Mouse (Mus musculus) left cerebral cortex, adult 11 months (tissue): ENCODE results near the gene St6galnac3.

Experiments used
- DNase-seq: peaks from one replicate; pipeline ENCODE4 v3.0.0; 2022; ENCODE audit warnings: low spot score

Gene St6galnac3

DNA sequence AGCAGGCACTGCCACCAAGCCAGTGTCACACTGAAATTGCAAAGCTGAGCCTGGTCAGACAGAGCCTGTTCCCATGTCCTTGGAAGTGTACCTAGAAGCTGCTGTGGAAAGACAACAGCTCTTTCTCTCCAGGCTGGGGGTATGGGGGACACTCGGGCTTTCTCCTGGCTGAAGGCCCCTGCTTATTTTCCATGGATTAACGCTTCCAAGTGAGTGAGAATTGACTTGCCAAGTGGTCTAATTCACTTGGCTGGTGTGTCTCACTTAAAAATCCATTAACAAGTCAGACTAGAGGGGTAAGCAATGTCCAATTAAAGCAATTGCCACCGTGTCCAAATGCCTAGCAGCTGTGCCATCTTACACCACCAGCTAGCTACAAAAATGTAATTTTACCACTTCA lies 140.1 kb downstream of the St6galnac3 start:
- DNase-seq = no peak

DNA sequence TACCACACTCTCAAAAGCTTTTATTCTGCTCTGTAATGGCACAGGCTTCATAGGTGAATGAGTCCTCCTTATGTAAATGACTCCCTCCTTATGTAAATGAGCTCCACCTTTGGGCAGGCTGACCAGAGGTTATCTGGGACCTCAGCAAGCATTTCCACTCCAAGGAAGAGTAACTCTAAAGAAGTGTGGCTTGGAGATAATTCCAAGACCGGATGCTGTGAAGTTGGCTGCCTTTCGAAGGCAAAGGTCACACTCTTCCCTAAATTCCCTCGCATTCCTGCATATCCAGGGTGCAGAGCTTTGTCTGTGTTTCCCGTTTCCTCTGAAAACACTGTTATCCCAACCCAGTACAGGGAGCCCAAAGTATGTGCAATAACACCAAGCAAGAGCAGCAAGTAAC lies 142.9 kb downstream of the St6galnac3 start:
- no peak for DNase-seq

DNA sequence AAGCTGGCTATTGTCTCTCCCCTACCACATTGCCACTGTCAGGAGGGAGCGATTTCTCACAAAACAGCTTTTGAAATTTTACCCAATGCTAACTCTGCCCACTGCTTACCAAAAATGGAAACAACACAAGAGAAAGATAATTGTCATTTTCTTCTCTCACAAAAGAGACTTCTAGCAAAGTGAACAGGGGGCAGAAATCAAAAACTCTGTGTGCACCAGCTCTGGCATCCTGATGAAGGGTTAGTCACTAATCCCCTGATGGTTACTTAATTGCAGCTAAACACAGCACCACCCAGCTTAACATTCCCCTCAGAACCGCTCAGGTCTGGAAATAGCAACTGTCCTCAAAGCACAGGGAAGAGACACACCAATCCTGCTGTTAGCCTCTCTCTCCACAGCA lies 144.3 kb downstream of the St6galnac3 start:
- DNase-seq = peak; percentile 44

DNA sequence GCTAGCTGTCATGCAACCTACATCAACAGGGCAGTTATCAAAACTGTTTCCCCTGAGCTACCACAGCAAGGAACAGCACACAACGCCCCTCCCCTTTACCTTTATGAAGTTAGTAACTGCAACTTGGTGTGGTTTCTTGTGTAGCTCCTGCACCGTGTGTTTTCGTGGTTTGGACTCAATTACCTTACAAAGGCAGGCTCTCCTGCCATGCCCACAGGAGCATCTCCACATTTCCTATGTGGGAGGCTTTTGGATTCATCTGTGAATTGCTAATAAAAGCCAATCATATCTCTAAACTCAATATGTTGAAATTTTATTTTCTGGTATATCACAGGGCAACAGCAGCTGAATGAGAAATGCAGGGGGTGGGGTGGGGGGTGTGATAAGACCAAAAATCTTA lies 144.8 kb downstream of the St6galnac3 start:
- no peak for DNase-seq

DNA sequence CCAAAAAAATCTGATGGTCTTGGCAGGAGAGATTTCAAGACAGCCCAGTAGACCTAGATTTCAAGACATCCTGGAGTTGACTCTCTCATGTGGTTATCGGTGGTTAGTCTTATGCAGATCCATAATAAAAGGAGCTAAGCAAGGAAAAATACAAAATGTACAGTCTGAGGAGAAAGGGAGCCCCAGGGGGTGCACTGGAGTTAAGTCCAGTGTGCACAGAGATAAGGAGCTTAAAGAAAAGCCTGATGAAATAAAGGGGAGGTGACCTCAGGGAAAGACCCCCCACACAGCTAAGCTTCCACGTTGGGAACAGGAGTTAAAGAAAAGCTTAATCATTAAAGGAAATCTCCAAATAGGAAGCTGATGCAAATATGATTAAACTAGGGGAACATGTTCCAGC lies 147.7 kb downstream of the St6galnac3 start:
- no peak for DNase-seq

DNA sequence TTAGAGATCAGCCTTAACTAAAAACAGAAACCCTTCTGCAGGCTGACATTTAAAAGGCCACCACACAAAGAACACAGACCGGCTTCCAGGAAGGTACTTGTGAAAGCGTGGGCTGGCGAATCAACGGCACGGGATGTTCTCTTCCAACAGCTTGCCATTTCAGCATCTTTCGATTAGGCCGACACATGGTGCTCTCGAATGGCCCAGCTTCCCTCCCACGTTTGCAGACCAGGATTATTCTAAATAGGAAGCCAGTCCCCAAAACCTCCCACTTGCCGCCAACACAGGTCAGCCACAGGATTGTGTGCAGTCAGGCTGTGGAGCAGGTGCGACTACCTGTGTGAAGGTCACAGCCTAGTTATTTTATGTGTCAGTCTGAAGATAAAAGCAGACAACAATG lies 153.8 kb downstream of the St6galnac3 start:
- peak; percentile 57 for DNase-seq

DNA sequence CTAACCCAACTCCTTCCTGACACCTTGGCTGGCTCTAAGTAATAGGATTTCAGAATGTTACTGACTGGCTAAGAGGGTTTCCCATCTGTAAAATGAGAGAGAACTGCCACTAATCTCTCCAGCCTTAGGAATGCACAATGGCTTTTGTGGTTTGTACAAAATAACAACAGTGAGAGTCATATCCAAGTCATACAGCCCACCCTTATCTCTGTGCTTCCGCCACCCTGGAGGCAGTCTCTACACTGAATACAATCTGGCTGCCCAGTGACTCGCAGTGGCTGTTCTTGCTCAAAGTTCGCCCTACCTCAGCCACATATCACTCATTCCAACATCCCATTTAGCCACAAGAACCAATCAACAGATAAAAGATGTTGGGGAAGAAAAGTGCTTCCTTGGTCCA lies 156.2 kb downstream of the St6galnac3 start:
- no peak for DNase-seq

DNA sequence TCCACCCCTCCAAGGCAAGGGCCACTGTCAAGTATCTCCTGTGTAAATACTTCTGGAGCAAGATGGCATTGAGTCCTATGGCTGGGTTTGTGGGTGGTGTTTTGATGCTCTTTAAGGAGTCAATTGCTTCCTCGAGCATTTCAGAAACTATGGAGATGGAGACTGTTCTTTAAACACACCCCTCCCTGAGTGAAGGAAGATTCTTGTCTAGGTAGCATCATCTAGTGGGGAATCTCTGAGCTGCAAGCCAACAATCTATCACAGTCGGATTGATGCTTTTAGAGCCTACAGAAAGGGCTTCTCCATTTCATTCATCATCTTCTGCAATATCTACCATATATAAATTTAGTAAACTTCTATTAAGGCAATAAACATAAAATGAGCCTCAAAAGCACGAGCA lies 157.1 kb downstream of the St6galnac3 start:
- DNase-seq = no peak

DNA sequence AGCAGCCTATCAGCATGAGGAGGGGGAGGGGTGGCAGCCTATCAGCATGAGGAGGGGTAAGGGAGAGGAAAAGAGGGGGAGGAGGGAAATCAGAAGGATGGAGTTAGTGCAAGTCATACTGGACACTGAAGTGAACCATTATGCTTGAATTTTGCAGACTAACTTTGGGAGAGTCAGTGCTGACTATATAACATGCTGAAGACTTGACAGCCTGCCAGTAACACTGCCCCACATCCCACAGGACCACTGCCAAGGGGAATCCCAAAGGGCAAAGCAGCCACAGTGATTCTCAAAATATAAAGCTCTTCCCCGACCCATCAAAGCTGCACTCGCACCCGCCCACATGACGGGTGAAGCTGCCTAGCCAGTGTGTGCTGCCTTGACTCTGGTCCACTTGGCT lies 157.5 kb downstream of the St6galnac3 start:
- DNase-seq = no peak

DNA sequence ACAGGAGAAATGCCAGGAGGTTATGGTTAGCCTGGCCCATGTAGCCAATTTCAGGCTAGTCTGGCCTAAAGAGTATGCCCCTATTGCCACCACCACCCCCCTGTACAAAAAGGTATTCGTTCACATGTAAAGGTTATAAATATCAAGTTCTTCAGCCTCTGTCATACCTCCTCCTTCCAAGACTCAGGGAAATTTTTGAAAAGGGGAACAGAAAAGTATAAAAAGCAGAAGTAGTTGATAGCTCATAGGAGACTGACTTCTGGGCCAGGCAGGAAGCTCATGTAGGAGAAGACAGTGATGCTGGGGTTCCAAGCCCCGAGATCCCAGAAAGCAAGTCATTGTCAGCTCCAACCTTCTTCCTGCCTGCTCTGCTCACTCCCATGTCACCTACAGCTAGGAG lies 158.9 kb downstream of the St6galnac3 start:
- DNase-seq = no peak

DNA sequence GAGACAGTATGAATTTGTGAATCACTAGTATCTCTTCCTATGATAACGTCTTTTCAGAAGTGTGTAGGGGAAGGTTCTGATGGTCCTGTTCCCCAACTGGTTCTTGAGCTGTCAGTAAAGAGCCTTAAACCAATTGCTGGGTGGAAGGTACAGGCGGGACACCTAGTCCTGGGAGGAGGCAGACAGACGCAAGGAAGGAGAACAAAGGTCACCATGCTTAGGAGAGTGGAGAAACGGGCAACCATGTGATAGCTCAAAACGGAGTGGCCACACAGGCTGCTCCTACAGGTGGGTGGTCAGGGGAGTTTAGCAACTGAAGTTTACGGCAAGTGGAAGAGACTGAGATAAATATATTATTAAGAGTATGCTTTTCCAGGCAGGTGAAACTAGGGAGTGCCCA lies 164.1 kb downstream of the St6galnac3 start:
- no peak for DNase-seq

DNA sequence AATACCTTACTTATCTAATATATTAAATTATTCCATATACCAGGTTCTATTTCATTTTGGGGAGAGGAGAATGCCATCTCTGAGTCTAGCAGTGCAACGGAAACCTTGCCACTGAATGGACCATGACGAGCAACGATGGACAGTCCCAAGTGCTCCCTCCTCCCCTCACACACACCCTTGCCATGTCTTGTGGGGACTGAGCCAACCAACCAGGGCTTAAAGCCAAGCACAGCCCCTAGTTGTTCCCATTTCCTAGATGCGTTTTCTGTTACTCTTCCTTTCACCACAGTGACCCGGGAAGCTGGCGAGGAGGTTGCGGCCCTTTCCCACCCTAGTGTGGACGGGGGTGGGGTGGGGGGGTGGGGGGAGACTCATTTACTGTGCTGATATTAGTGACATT lies 165.4 kb downstream of the St6galnac3 start:
- DNase-seq = no peak

DNA sequence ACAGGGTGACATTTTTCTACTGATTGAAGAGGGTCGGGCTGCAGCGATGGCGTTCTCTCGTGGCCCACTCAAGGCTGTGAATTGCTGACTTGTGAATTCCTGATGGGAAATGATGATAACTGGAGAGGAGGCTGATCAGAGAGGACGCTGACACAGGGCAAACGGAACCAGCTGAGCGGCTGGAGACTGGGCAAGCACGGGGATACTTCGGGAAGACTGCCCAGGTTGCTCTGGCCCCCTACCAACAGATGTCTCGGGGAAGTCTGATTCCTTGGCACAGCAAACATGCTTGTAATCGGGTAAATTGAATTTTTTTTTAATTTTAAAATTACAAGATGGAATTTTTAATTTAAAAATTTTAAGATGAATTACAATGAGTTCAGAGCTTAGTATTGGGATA lies 168.4 kb downstream of the St6galnac3 start:
- no peak for DNase-seq

DNA sequence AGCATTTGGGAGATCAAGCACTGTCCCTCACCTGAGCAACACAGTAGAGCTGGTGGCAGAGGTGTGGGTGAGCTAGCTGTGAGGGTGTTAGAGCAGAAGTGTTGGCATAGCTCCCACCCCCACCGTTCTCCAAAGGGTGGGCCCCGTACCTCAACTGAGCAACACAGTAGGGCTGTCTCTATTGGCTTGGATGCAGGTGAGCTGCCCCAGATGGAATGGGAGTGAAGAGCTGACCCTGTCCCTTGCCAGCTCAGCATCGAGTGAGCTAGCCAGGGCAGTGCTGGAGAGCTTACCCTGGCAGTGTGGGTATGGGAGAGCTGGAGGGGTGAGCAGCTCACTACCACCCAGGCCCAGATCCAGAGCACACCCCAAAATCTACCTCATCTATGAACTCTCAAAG lies 171.3 kb downstream of the St6galnac3 start:
- no peak for DNase-seq

DNA sequence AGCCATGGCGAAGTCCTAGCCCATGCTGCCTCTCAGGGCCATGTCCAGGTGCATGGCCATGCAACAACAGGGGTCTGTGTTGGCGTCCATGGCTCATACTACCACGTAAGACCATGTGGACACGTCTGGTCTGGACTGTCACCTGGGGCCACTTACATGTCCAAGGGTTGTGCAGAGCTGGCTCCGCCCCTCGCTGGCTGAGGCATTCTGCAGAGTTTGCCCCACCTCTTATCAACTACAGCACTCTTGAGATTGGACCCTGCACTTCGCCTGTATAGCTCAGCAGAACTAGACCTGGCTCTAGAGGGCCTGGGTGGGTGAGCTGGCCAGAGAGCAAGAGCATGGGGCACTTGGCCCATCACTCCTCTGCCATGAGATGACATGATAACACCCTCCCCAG lies 171.7 kb downstream of the St6galnac3 start:
- DNase-seq = no peak

DNA sequence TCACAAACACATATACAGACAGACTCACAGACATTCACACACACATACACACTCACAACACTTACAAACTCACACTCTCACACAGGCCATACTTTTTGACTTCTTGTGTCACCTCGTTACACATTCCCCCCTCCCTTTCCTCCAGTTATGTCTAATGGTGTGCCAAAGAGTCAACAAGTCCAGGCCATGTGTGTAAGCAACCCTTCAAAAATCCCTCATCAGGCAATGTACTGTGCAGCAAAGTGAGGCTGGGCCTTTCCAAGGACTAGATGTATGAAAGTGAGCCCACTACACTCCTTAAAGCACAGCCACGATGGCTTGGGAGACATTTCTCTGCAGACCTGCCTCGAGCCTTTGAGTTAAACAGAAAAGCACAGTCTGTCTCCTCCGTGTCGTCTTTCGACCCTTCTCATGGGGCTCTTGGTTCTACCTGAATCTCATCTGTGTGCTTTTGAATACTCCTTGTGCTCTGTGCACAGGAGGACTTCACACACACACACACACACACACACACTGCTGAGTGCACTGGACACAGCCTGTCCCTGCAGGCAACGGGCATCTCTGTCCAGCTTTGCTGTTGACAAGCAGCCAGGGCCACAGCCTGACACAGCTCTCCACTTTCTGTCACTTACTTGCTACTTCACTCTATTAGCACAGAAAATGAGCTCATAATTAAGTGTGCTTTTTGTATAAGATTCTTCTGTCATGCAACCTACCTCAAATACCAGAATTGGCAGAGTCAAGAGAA lies 177.9 kb downstream of the St6galnac3 start:
- DNase-seq = no peak

DNA sequence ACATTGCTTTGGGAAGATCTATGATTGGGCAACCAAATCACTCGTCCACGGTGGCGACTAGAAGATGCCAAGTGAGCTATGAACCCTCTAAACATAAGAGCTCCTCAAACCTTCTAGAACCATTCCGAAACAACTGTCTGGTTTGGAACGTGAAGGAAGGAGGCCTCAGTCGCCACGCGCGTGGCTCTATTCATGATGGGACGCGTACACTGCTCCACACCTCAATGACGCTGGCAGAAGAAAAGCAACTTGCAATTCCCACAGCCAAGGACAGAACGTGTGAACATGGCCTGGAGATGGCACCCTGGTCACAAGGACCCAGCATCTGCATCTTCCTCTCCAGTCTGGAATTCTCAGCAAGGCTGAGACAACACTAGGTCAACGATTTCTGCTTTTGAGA lies 185.1 kb downstream of the St6galnac3 start:
- DNase-seq = no peak

DNA sequence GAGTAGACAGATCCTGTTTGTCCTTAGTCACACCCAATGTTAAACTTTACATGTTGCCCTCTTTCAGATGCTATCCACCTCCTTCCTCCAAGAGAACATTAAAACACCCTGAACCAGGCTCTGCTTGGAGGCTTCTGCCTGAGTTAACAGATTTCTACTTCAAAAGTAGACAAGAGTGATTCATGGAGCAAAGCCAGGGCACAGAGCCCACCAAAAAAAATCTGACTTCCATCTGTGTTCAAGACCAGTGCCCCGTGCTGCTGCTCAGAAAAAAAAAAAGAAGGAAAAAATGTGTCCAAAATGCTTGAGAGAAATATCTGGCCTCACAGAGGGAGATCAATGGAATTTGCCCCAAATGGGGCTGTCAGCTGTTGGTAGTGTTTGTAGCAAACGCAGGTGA lies 186.6 kb downstream of the St6galnac3 start:
- DNase-seq = no peak

DNA sequence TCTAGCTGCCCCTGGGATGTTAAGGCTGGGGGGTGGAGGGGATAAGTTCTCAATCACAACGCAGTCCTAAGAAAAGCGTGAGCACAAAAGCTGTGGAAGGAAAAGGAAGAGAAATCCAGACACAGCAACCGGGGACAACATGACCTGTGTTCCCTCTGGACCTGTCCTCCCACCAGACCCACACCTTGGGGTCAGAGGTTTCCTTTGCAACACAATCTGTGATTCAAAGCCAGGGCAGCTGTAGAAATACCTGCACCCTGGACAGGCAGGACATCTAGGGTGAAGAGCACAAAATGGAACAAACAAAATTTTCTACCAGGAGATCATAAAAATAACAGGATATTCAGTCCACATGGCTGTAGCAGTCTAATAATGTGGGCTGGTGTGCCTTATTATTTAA lies 187.5 kb downstream of the St6galnac3 start:
- DNase-seq = no peak

DNA sequence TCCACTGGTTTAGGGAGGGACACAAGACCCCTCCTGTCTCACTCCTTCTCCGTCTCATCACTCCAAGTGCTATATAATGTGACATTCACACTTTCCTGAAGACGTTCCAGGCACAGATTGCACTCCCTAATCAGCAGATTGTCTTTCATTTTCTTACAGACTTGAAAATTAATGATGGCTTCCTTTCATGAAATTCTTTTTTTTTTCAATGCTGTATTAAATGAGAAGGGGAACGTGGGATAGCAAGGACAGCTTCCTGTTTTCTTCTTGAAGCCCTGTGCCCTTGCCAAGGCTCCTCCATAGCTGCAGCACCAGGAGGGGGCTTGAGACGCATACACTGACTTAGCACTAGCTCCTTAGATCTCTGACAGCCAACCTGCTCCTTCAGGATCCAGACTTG lies 188.7 kb downstream of the St6galnac3 start:
- DNase-seq = no peak

DNA sequence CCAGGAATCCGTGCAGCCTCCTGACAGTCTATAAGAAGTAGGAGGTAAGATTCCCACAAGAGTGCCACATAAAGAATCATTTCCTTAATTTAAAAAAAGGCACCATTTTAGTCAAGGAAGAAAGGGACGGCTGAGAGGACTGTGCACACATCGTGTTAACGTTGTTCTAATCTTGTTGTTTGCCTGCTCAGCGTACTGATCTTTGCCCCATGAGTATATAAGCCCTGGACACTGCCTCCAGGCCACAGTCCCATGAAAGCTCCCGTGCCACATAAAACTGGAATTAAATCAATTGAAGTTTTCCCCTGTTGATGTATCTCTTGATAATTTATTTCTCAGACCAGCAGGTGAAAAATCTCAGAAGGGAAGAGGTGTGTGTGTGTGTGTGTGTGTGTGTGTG lies 195.8 kb downstream of the St6galnac3 start:
- no peak for DNase-seq

DNA sequence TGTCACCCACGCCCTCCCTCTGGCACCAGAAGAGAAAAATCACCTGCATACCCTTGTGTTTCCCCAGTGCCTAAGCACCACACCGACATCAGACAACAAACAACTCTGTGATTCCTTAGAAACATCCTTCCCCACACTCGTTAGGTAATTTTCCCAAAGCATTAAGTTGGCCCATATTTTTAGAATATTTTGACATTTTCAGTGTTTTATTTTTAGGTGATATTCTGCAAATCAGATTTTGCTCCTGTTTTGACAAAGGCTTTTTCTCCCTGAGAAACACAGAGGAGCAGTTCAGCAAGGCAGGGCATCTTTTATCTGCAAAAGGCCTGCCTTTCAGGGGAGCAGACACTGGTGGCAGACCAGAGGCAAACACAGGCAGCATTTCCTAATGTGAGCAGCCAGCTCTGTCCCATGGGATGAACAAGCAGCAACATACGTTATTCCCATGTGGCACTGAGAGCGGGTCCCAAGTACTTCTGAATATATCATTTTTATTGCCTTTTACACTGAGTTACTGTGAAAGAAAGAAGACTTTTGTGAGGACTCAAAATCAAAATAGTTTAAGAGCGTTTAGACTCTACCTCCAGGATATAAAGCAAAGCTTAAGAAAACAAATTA lies 199.7 kb downstream of the St6galnac3 start:
- DNase-seq = no peak

DNA sequence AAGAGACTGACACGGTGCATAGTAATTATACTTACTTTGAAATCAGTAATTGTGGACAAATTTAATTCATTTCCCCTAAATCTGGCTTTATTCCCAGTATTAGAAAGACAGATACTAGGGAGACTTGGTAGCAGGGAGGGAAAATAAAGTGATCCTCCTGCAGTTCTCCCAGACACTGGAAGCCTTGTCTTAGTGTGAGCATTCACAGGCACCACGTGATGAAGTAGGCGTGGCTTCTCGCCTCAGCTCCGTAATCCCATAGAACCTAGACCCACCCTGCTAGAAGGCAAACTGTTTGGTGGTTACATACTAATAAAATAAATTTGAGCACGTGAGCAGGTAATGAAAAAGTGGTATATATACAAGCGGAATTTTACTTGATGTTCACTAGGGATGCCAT lies 208.1 kb downstream of the St6galnac3 start:
- DNase-seq = no peak

DNA sequence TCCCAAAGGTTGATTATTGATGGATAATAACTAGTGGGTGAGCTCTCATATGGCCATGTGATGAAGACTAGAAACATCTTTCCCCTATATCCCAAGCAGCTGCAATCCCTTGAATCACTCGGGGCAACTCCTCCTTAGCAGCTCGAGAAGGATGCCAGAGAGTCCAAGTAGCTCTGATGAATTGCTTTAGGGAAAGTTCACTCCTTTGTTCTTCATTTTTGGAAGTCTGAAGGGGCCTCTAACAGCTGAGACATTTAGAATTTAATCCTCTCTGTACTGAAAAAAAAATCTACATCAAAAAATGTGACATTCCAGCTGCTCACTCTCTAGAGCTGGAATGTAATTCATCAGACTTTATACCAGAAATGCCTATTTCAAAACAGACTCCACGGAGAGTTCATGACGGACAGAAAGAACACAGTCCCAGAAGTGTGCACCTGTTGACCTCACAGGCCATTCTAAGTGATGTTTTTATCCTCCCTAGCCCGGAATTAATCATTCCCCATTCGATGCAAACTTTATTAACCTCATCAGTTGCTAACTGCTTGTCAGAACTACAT lies 211.4 kb downstream of the St6galnac3 start:
- DNase-seq = no peak
